Mouse (Mus musculus) lung, embryonic 16.5 days (tissue): ENCODE measurements around the gene Il1rl2. TPM values are rescaled to one million over a fixed set of nuclear protein-coding genes. Genes with fewer than 3 reads are reported as not detected.

Experiments used
- ATAC-seq: fragments of 200-750 bp; cut with Nextera tagmentation; 2 replicates; pipeline ENCODE4 v1.8.0; 2017; ENCODE audit warnings: low read depth, mild to moderate bottlenecking, moderate library complexity
- H3K27ac ChIP-seq: fragments of 300-500 bp; sonication (generic); 2 replicates; pipeline ENCODE4 v1.5.1; 2014; ENCODE audit warnings: mild to moderate bottlenecking, control low read depth, low read length
- H3K27me3 ChIP-seq: fragments of 300-500 bp; sonication (generic); 2 replicates; pipeline ENCODE4 v1.6.1; 2014; ENCODE audit warnings: low read depth, low read length, mixed read lengths; ENCODE audit not compliant: control insufficient read depth, insufficient read depth
- H3K36me3 ChIP-seq: fragments of 300-500 bp; sonication (generic); 2 replicates; pipeline ENCODE4 v1.6.1; 2014; ENCODE audit warnings: low read length; ENCODE audit not compliant: control insufficient read depth, insufficient read depth
- H3K4me1 ChIP-seq: fragments of 300-500 bp; sonication (generic); replicated peaks from 2 replicates; pipeline ENCODE4 v1.6.1; 2014; ENCODE audit warnings: low read length, mixed read lengths; ENCODE audit not compliant: control insufficient read depth, insufficient read depth
- H3K4me2 ChIP-seq: fragments of 300-500 bp; sonication (generic); 2 replicates; pipeline ENCODE4 v1.6.1; 2014; ENCODE audit warnings: low read depth, low read length, control low read depth
- H3K4me3 ChIP-seq: fragments of 300-500 bp; sonication (generic); 2 replicates; pipeline ENCODE4 v1.5.1; 2014; ENCODE audit warnings: mild to moderate bottlenecking, low read length, control low read depth
- H3K9ac ChIP-seq: fragments of 300-500 bp; sonication (generic); 2 replicates; pipeline ENCODE4 v1.6.1; 2014; ENCODE audit warnings: low read length, control low read depth
- H3K9me3 ChIP-seq: fragments of 300-500 bp; sonication (generic); 2 replicates; pipeline ENCODE4 v1.6.1; 2016; ENCODE audit warnings: low read length; ENCODE audit not compliant: control insufficient read depth
- WGBS: fragments of 180-500 bp; shearing (Covaris S2); extraction: QIAGEN DNeasy Blood & Tissue Kit; methylation state at CpG from one replicate; pipeline ENCODE4 v1.1.7; 2014; 5-methylcytosine and 5-hydroxymethylcytosine counted together
- polyA plus RNA-seq: library from polyadenylated mRNA; unstranded; fragments of >200 nt; fragmentation: Nextera tagmentation; extraction: Ambion mirVana; gene quantifications from 2 replicates; pipeline ENCODE4 v1.2.1, GENCODE M21; 2015

Gene Il1rl2
- polyA plus RNA-seq, result 12.4 and 13.2 TPM in 2 replicates

DNA sequence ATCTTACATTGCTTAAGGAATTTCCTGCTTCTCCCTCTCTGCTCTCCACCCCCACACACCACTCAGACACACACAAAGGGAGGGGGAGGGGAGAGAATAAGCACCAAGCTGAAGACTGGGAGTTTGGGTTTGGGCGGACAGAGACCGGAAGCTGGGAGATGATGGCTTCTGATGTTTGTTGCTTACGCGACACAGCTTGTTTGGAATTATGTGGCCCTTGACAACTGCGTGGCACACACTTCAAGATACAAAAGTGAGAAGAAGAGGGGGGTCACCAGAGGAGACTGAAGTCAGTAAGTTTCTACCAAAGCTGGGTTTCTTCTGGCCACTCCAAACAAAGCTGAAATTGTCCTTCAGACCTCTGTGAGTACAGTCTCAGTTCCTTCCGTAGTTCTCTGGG lies at the start of gene Il1rl2:
Gene Il1rl2, plus strand, starts transcription at position 154 of the 400 bp plus-strand sequence.
- Histone ChIP-seq H3K4me2 (peak within 1 kb of the TSS; percentile 94), H3K9ac (peak within 1 kb of the TSS; percentile 70), H3K4me1 (peaks cover 10% of the 10 kb centered on the region), H3K27me3 (peaks cover 3% of the 10 kb centered on the region), H3K4me3 (peak within 1 kb of the TSS; percentile 59), H3K36me3 (no peaks in the 10 kb centered on the region), H3K27ac (peak within 1 kb of the TSS; percentile 72), H3K9me3 (no peaks in the 10 kb centered on the region)
- ATAC-seq, result peak; percentile 90
- 11% methylated on average over 6 of the region's 6 CpGs for WGBS

DNA sequence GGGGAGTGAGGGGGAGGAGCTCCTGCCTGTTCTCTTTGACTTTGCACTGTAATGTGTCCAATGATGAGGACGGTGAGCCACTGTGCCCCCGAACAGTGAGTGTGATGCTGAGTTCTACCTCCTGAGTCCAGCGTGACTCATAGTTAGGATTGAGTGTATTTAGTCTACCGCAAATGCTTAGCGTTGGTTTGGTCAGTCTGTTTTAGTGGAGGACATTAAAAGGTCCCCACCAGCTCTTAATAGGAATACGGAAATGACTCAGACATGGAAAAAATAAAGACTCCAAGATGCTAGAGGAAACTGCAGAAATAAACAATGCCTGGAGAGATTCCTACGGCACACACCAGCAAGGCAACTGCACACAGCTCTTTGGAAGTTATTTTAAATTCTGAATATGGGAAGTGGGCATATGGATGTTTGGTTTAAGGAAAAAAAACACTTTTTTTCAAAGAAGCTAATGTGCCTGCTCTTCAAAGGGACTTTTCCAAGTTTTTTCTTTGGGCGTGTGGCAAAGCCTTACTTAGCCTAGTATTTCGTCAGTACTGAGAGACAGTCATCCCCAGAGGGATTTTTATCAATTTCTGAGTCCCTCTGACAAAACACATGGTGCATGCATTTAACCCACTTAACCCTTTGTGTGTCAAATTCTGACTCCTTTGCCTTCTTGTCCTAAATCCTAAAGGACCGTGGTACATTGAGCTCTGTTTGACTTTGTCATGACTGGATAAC lies 49.0 kb upstream of the Il1rl2 start:
- Histone ChIP-seq H3K27me3 (no peaks in the 10 kb centered on the region), H3K9me3 (no peaks in the 10 kb centered on the region), H3K4me3 (no peak overlapping the region), H3K4me1 (peaks cover 17% of the 10 kb centered on the region), H3K36me3 (no peaks in the 10 kb centered on the region), H3K27ac (peak overlapping the region; percentile 48; the same call in 1 of the 2 replicates), H3K9ac (no peak overlapping the region), H3K4me2 (no peak overlapping the region; the same call in 1 of the 2 replicates)
- peak; percentile 47; the same call in 1 of the 2 replicates for ATAC-seq
- WGBS, result 43% methylated on average over 10 of the region's 10 CpGs

DNA sequence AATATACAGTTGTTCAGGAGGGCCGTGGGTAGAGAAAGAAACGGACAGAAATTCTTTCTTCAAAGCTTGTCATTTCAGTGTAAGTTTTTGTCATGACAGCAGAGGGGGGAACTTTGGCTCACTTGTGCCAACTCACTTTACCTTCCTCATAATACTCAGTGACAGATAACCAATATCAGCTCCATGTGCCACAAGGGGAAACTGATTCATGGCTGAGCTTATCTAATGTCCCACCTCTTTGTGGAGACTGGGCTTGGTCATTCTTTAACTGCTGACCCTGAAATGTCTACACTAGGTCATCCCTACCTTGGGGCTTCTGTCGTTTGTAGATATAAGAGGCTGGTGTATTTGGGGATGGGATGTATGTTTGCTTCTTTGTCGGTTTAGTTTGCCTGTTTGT lies 46.5 kb upstream of the Il1rl2 start:
- peaks cover 17% of the 10 kb centered on the region for H3K4me1 ChIP-seq
- WGBS, result 77% methylated on average over 4 of the region's 4 CpGs
- H3K9me3 ChIP-seq, result no peaks in the 10 kb centered on the region
- no peak overlapping the region for H3K4me3 ChIP-seq
- no peak overlapping the region for H3K9ac ChIP-seq
- H3K27me3 ChIP-seq, result no peaks in the 10 kb centered on the region
- no peak overlapping the region for H3K4me2 ChIP-seq
- ATAC-seq, result no peak
- H3K27ac ChIP-seq, result no peak overlapping the region
- H3K36me3 ChIP-seq, result no peaks in the 10 kb centered on the region

DNA sequence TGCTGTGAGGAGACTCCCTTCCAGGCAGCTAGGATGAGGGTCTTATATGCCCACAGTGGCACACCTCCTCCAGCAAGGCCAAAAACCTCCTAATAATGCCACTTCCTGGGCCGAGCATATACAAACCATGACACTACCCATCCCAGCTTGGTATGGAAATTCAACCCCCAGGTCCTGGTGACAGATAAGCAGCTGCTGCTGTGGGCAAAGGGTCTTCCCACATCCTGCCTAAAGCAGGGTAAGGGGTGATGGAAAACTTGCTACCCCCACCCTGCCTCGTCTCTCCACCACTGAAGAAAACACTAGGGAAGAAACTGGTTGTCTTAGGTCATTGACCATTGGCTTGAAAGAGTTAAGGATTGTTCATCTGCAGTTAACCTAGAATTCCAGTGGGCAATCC lies 45.7 kb upstream of the Il1rl2 start:
- Histone ChIP-seq H3K36me3 (no peaks in the 10 kb centered on the region), H3K27ac (peak overlapping the region; percentile 58), H3K4me3 (no peak overlapping the region), H3K4me2 (no peak overlapping the region), H3K9ac (no peak overlapping the region), H3K4me1 (peaks cover 17% of the 10 kb centered on the region), H3K27me3 (no peaks in the 10 kb centered on the region), H3K9me3 (no peaks in the 10 kb centered on the region)
- ATAC-seq, result no peak
- WGBS, result 79% methylated on average over 2 of the region's 2 CpGs

DNA sequence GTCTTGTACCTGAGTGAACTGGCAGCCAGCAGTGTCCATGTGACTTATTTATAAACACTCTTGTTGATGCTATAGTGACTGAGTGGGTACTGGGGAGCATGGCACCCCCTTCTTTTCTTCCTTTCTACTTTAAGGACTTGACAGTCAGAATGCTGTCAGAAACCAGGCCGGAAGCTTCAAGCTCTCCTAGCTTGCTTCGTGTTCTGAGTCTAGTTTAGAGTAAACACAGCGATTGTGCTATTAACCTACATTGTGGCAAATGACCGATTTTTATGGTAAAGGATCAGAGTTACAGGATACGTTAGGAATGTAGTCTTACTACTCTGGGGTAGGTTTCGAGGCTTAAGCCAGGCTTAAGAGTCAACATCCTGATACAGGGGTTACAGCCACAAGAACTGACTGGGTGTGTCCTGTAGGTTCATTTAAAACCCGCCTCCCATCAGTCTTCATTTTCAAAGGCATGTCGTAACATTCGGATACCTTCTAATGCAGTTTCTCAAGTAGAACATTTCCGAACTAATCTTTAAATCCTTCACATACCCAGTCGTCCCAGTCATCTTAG lies 45.1 kb upstream of the Il1rl2 start:
- Histone ChIP-seq H3K4me3 (no peak overlapping the region), H3K36me3 (no peaks in the 10 kb centered on the region), H3K27me3 (no peaks in the 10 kb centered on the region), H3K4me1 (peaks cover 20% of the 10 kb centered on the region), H3K27ac (peak overlapping the region; percentile 58; the same call in 1 of the 2 replicates), H3K4me2 (no peak overlapping the region), H3K9me3 (no peaks in the 10 kb centered on the region), H3K9ac (no peak overlapping the region)
- 53% methylated on average over 11 of the region's 11 CpGs for WGBS
- peak; percentile 73 for ATAC-seq

DNA sequence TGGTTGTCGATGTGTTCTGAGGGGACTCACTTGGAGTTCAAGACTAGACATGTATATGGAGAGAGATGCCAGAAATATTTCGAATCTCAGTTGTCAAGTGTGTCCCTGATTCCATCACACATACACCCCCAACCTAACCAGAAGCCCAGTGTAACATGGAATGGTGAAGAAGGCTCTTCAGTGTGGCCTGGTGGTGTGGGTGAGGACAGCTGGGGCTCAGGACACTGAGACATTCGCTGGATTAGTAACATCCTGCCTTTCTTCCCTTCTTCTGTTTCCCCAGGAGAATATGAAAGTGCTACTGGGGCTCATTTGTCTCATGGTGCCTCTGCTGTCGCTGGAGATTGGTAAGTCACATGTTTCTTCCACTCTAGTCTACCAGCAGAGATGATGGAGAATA lies 42.5 kb upstream of the Il1rl2 start:
- no peak overlapping the region for H3K4me2 ChIP-seq
- H3K36me3 ChIP-seq, result no peaks in the 10 kb centered on the region
- no peaks in the 10 kb centered on the region for H3K27me3 ChIP-seq
- no peaks in the 10 kb centered on the region for H3K9me3 ChIP-seq
- no peak overlapping the region for H3K27ac ChIP-seq
- H3K9ac ChIP-seq, result no peak overlapping the region
- no peak overlapping the region for H3K4me3 ChIP-seq
- ATAC-seq, result no peak
- 72% methylated on average over 4 of the region's 4 CpGs for WGBS
- peaks cover 14% of the 10 kb centered on the region for H3K4me1 ChIP-seq

DNA sequence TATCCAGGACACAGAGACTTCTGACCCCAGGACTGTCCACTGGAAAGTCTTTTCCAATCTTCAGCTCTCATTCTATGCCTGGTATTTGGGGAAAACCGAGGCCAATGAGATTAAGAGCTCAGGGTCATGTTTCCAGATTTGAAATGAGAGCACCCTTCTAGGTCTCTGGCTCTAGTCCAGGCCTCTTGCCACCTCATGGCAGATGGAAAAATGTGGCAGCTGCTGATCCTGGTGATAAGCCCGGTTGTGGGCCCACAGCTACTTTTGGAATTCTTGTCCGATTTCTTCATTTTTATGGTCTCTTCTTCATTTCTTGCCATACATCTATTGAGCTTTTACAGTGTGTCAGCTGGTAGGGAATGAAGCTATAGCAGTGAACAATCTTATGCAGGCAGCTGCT lies 42.0 kb upstream of the Il1rl2 start:
- H3K4me1 ChIP-seq, result peaks cover 14% of the 10 kb centered on the region
- H3K27ac ChIP-seq, result no peak overlapping the region
- WGBS, result 51% methylated on average over 3 of the region's 3 CpGs
- H3K9me3 ChIP-seq, result no peaks in the 10 kb centered on the region
- no peaks in the 10 kb centered on the region for H3K27me3 ChIP-seq
- ATAC-seq, result no peak
- no peaks in the 10 kb centered on the region for H3K36me3 ChIP-seq
- H3K9ac ChIP-seq, result no peak overlapping the region
- no peak overlapping the region for H3K4me2 ChIP-seq
- no peak overlapping the region for H3K4me3 ChIP-seq

DNA sequence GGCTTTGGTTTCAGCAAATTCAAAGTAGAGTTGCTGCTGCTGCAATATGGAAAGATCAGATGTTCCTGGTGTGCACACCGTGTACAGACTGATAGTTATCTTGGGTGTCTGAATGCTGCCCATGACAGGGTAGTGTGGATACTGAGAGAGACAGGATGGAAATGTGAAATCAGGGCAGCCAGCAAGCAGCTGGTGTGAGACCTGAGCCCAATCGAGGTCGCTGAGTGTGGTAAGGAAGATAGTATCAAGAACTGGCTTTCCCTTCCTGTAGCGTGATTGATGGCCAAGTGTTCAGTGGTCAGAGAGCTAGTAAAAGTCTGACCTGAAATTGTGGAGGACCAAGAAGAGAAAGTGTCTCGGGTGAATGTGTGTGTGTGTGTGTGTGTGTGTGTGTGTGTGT lies 40.4 kb upstream of the Il1rl2 start:
- no peak for ATAC-seq
- H3K9ac ChIP-seq, result no peak overlapping the region

DNA sequence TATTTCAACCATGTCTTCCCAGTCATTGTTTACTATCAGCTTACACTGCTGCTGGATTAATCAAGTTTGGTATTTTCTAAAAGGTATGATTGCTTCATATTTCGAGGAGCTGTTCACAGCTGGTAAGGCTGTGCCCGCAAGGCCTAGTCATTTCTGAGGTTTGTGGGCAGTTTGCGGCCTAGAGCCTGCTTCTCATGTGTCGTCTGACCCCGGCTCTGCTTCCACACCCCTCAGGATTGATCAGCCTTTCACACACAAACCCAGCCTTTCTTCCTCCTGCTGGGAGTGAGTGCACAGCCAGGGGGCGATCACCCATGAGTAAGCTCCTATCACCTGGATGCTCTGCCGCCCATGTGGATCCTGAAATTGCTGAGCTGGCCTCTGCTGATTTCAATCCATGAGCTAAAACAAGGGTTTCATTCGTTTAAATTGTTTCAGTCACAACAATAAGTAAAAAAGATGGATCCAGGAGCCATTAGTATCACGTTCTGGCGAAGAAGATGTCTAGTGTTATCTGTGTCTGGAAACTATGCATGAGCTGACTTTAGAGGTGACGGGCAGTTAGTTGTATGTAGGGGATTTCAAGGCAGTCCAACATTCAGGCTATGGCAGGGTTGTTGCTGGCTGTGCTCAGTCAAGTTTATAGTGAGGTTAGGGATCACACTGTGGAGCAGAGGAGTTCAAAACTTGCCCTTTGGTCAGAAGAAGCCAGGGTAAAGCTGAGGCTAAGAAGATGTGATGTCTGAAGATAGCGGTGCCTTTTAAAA lies 33.7 kb upstream of the Il1rl2 start:
- H3K4me1 ChIP-seq, result no peaks in the 10 kb centered on the region
- H3K27me3 ChIP-seq, result no peaks in the 10 kb centered on the region
- H3K4me3 ChIP-seq, result no peak overlapping the region
- no peak overlapping the region for H3K9ac ChIP-seq
- WGBS, result 75% methylated on average over 12 of the region's 12 CpGs
- ATAC-seq, result no peak
- no peaks in the 10 kb centered on the region for H3K9me3 ChIP-seq
- H3K27ac ChIP-seq, result no peak overlapping the region
- no peak overlapping the region for H3K4me2 ChIP-seq
- H3K36me3 ChIP-seq, result no peaks in the 10 kb centered on the region

More for the DNA sequence above, 40.4 kb upstream of the Il1rl2 start:
- H3K4me1 ChIP-seq, result peaks cover 10% of the 10 kb centered on the region
- H3K36me3 ChIP-seq, result no peaks in the 10 kb centered on the region
- H3K4me3 ChIP-seq, result no peak overlapping the region
- no peaks in the 10 kb centered on the region for H3K9me3 ChIP-seq
- H3K27me3 ChIP-seq, result no peaks in the 10 kb centered on the region
- H3K4me2 ChIP-seq, result no peak overlapping the region
- WGBS, result 42% methylated on average over 5 of the region's 5 CpGs
- no peak overlapping the region for H3K27ac ChIP-seq
